Mouse (Mus musculus) stomach, embryonic 15.5 days (tissue): ENCODE measurements around the gene Chrm4. TPM values are rescaled to one million over a fixed set of nuclear protein-coding genes. Genes with fewer than 3 reads are reported as not detected.

Source experiments
- ATAC-seq: fragments of 200-750 bp; cut with Nextera tagmentation; 2 replicates; pipeline ENCODE4 v1.8.0; 2017; ENCODE audit warnings: low read depth, moderate number of reproducible peaks, moderate TSS enrichment; ENCODE audit not compliant: insufficient read depth, low FRiP score
- H3K27ac ChIP-seq: fragments of 300-500 bp; sonication (generic); 2 replicates; pipeline ENCODE4 v1.5.1; 2015; ENCODE audit warnings: mild to moderate bottlenecking, inconsistent platforms
- H3K27me3 ChIP-seq: fragments of 300-500 bp; sonication (generic); replicated peaks from 2 replicates; pipeline ENCODE4 v1.6.1; 2015; ENCODE audit warnings: inconsistent platforms
- H3K36me3 ChIP-seq: fragments of 300-500 bp; sonication (generic); 2 replicates; pipeline ENCODE4 v1.6.1; 2015; ENCODE audit warnings: inconsistent platforms
- H3K4me1 ChIP-seq: fragments of 300-500 bp; sonication (generic); 2 replicates; pipeline ENCODE4 v1.6.1; 2015; ENCODE audit warnings: inconsistent platforms
- H3K4me2 ChIP-seq: fragments of 300-500 bp; sonication (generic); 2 replicates; pipeline ENCODE4 v1.6.1; 2015; ENCODE audit warnings: mild to moderate bottlenecking, inconsistent platforms
- H3K4me3 ChIP-seq: fragments of 300-500 bp; sonication (generic); replicated peaks from 2 replicates; pipeline ENCODE4 v1.5.1; 2015; ENCODE audit warnings: inconsistent platforms
- H3K9ac ChIP-seq: fragments of 300-500 bp; sonication (generic); 2 replicates; pipeline ENCODE4 v1.6.1; 2015; ENCODE audit warnings: inconsistent platforms
- H3K9me3 ChIP-seq: fragments of 300-500 bp; sonication (generic); 2 replicates; pipeline ENCODE4 v1.6.1; 2016; ENCODE audit warnings: inconsistent platforms
- WGBS: fragments of 180-500 bp; shearing (Covaris S2); methylation state at CpG from one replicate; pipeline ENCODE4 v1.1.7; 2015; 5-methylcytosine and 5-hydroxymethylcytosine counted together
- microRNA-seq: library from miRNA; unstranded; fragments of <30 nt; microRNA quantifications from one replicate; pipeline ENCODE4, GENCODE M21; 2016
- polyA plus RNA-seq: library from polyadenylated mRNA; unstranded; fragments of >200 nt; fragmentation: Nextera tagmentation; extraction: Ambion mirVana; gene quantifications from 2 replicates; pipeline ENCODE4 v1.2.1, GENCODE M21; 2015

The Chrm4 gene
- polyA plus RNA-seq, 1 experiment from 2014 or later: 0.27 TPM

DNA sequence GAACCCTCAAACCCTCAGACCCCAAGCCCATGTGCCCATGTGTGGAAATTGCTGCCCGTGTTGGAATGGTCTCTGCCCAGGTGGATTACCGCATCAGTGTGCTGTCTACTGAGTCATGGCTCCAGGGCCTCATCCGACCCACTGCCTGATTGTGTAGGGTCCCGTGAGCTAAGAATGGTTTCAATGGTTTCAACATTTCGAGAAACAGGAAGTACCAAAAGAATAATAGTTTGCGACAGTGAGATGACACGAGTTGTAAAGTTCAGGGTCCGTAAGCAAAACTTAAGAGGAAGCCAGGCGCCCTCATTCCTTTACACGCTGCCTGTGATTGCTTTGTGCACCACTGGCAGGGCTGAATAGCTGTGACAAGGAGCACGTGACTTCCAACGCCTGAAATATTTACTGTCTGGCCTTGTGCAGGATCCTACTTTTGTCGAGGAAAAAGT, 45.1 kb downstream of the Chrm4 start:
- H3K4me1 ChIP-seq: peaks cover 28% of the 10 kb centered on the region
- H3K4me2 ChIP-seq: peak overlapping the region; percentile 15; the same call in 1 of the 2 replicates
- H3K36me3 ChIP-seq: no peaks in the 10 kb centered on the region
- H3K4me3 ChIP-seq: no peak overlapping the region
- no peak overlapping the region for H3K9ac ChIP-seq
- peaks cover 30% of the 10 kb centered on the region for H3K27me3 ChIP-seq
- ATAC-seq: peak; percentile 28; the same call in 1 of the 2 replicates
- H3K9me3 ChIP-seq: no peaks in the 10 kb centered on the region
- H3K27ac ChIP-seq: peak overlapping the region; percentile 79
- 33% methylated on average over 13 of the region's 13 CpGs for WGBS

DNA sequence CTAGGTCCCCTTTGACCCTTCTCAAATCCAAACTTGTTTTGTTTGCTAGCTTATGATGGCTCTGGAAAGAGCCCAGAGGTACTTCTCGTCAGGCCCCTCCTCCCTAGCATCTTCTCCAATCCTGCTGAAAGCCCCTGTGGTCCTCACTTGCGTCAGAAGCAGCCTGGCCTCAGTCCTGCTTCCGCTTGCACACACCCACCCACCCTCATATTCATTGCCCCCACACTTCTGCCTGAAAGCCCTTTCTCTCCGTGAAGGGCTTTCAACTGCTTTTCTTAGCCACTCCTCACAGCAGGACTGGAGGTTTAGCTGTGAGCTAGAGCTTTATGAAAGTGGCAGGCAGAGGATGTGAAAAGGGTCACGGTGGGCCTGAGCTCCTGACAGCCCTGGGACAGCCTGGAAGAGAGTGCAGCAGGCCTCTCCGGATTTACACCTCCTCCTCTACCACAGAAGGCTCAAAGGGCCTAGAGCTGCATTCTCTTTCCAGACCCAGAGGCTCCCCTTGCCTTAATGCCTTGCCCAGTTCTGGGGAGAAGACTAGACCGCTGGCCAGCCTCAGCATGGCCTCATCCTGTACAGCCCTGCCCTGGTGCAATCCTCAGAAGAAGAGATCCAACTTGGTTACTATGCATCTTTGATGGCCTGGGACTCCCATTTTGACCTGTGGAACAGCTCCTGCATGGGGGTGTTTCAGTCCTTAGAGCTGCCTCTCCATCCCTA, 46.5 kb downstream of the Chrm4 start:
- Histone ChIP-seq H3K4me2 (no peak overlapping the region), H3K9ac (no peak overlapping the region), H3K9me3 (no peaks in the 10 kb centered on the region), H3K27me3 (peaks cover 32% of the 10 kb centered on the region), H3K4me1 (peaks cover 33% of the 10 kb centered on the region), H3K4me3 (no peak overlapping the region), H3K27ac (no peak overlapping the region), H3K36me3 (no peaks in the 10 kb centered on the region)
- WGBS: 63% methylated on average over 7 of the region's 7 CpGs
- ATAC-seq: no peak

DNA sequence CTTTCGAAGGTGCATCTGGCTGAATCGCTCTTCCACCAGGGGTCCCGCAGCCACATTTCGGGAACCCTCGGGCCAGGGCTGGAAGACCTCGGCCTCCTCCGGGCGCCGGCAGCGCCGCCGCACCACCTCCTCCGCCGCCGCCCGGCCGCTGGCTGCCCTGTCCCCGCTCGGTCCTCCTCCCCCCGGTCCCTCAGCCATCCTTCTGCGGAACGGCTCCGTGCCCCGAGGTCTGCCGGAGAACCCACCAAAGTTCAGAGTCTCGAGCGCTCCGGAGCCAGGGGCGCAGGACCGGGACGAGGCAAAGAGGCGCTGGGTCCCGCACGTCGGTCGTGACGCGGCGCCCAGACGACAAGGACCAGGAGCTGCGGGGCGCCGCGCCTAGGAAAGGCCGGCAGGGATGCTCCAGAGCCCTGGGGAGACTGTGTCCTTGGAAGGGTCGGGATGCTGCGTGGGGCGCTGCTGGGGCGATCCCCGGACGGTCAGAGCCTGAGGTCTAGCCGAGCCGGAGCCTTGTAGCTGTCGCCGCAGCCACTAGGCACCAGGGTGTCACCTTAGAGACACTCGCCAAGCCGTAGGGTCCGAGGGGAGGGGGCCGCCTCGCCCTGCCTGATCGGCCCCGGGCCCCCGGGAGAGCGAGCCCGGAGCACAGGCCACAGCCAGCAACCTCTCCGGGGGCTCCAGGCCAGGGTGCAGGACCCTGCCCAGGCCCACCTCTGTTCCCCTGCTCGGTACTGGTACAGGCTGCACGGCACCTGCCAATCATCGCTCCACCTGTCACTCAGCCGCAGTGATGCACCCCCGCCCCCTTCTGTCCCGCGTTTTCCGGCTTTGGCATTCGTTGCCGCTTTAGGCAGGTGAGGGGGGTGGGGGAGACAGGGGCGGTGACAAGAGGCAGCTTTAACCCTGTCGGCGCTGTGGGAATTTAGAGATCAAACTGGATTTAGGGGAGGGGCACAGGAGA, 48.8 kb downstream of the Chrm4 start, which contains the start of gene Dgkz:
TSS of gene Dgkz (minus strand) at position 284 of the 961 bp plus-strand sequence.
- Histone ChIP-seq H3K36me3 (no peaks in the 10 kb centered on the region), H3K27me3 (peaks cover 32% of the 10 kb centered on the region), H3K9me3 (no peaks in the 10 kb centered on the region), H3K27ac (no peak within 1 kb of the TSS), H3K4me1 (peaks cover 35% of the 10 kb centered on the region), H3K9ac (peak within 1 kb of the TSS; percentile 19), H3K4me3 (peak within 1 kb of the TSS; percentile 41), H3K4me2 (peak within 1 kb of the TSS; percentile 75)
- no peak for ATAC-seq
- 2% methylated on average over 76 of the region's 79 CpGs for WGBS

DNA sequence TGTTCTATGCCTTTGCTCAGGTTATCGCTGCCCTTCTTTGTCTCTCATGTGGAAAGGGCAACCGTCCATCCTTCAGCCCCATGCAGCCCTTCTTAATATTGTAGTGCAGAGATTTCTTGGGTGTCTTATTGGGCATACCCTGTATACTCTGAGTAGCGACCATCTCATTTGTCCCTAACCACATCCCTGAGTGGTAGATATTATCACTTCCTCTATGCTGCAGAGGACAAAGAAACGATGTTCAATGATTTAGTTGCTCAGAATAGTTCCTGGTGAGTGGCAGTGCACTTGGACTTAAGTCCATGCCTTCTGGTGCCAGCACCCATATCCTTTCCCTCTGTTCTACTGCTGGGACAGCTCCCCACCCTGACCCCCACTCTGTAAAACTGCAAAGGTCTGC, 50.9 kb downstream of the Chrm4 start:
- Histone ChIP-seq H3K9me3 (no peaks in the 10 kb centered on the region), H3K4me3 (no peak overlapping the region), H3K36me3 (peaks cover 5% of the 10 kb centered on the region; the same call in 1 of the 2 replicates), H3K27ac (peak overlapping the region; percentile 16; the same call in 1 of the 2 replicates), H3K27me3 (peaks cover 32% of the 10 kb centered on the region), H3K4me1 (peaks cover 19% of the 10 kb centered on the region), H3K9ac (no peak overlapping the region), H3K4me2 (no peak overlapping the region)
- ATAC-seq: no peak
- WGBS: 64% methylated on average over 4 of the region's 4 CpGs

Small RNA genes within 50 kb of the gene (microRNA-seq; reads per million reads assigned to microRNA genes)
- not detected for gene Mir6999

Other genes with a start within 250 kb of the Chrm4 start
- gene Atg13, start 216.7 kb upstream of the Chrm4 start, polyA plus RNA-seq: 21.0 and 24.0 TPM in 2 replicates
- 21.3 and 21.8 TPM in 2 replicates for gene Harbi1, start 216.4 kb upstream of the Chrm4 start, polyA plus RNA-seq
- 12.3 and 14.8 TPM in 2 replicates for gene Ambra1, start 197.1 kb upstream of the Chrm4 start, polyA plus RNA-seq
- 587 and 735 TPM in 2 replicates for gene Mdk, start 5.0 kb downstream of the Chrm4 start, polyA plus RNA-seq
- gene Gm9821, start 18.5 kb downstream of the Chrm4 start, polyA plus RNA-seq: 0.66 and 0.71 TPM in 2 replicates
- gene Dgkz, start 48.6 kb downstream of the Chrm4 start, polyA plus RNA-seq: 50.9 and 51.1 TPM in 2 replicates
- 20.4 and 20.6 TPM in 2 replicates for gene Creb3l1, start 97.3 kb downstream of the Chrm4 start, polyA plus RNA-seq
- gene Phf21a, start 165.9 kb downstream of the Chrm4 start, polyA plus RNA-seq: 18.8 and 28.2 TPM in 2 replicates